Mouse (Mus musculus) heart, postnatal 36 days (tissue): ENCODE data around the gene Gpbar1. TPM values are rescaled to one million over a fixed set of nuclear protein-coding genes. Genes with fewer than 3 reads are reported as not detected.

Source experiments
- DNase-seq, 2 experiments: peaks; one replicate each; pipeline ENCODE4 v3.0.0; 2021 to 2022
- intact Hi-C: fragments of 180-260 bp; cut with DNase I; formaldehyde crosslinking; loops from one replicate; pipeline ENCODE4 v1.15.1; 2025
- total RNA-seq, 2 experiments: library from RNA; stranded (reverse); gene quantifications; 2 replicates each; pipeline ENCODE4 v1.2.3; 2021

The Gpbar1 gene
- total RNA-seq = not detected

DNA sequence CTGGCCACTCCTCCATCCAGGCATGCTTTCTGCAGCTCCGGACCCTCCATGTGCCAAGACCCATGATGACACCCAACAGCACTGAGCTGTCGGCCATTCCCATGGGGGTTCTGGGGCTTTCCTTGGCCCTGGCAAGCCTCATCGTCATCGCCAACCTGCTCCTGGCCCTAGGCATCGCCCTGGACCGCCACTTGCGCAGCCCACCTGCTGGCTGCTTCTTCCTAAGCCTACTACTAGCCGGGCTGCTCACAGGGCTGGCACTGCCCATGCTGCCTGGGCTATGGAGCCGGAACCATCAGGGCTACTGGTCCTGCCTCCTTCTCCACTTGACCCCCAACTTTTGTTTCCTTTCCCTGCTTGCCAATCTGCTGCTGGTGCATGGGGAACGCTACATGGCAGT, at the start of gene Gpbar1:
TSS of gene Gpbar1 (plus strand) at position 13 of the 400 bp plus-strand sequence.
- intact Hi-C loops = no loop called here
- DNase-seq = no peak

DNA sequence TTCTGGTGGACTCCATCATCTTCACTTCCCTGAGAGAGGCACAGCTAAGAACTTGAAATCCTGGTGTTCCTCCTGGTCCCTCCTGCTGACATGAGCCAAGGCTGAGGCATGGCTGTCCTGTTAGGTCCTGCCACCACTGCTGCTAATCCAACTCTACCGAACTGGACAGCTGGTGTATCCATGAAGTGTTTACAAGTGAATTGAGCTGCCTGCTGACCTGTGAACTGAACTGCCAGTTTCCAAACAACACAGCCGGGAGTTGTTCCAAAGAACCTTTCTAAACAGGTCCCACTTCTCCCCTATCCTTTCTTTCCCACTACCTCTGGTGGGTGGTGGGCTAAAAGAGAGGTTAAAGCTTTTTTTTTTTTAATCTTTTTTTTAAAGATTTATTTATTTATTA, 48.4 kb upstream of the Gpbar1 start:
- DNase-seq = no peak
- intact Hi-C loops = no loop called here

DNA sequence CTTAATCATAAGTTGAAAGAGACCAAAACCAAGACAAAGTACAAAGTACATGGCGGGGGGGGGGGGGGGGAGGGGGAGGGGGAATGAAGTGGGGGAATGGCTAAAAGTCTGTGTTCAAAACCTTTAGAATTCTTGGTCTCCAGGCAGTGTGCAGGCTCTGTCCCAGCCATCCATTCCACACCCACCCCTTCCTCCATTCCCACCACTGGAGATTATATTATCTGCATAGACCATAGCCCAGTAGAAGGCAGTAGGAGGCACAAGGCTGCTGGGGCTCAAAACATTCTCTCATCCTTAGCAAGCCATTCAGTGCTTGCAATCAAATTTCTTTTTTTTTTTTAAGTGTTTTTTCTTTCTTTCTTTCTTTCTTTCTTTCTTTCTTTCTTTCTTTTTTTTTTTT, 47.4 kb upstream of the Gpbar1 start:
- DNase-seq = no peak
- intact Hi-C loops = no loop called here

DNA sequence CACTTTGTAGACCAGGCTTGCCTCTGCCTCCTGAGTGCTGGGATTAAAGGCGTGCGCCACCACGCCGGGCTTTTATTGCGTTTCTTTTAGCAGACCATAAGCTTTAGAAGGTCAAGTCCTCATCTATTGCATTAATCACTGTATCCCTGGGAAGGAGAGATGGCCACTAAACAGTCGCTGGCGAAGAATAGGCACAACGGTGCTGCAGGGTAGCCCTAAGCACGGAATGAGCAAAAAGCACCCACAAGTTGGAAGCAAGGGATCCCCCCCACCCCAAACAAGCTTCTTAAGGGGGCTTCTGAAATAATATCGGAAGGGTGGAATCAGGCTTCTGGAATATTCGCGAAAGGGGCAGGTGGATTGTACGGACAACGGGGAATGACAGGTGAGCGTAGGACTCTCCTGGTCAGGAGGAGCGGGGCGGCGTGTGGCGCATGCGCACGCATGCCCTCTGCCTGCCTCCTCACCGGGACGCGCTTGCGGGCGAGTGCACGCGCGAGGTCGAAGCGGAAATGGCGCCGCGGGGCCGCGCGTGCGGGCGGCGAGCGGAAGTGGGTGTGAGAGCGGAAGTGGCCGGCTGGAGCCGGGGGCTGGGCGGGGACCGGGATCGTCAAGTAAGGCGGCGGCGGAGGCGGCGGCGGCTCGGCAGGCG, 42.3 kb upstream of the Gpbar1 start, which contains the start of gene Arpc2:
TSS of gene Arpc2 (plus strand) at position 147 of the 652 bp plus-strand sequence.
- DNase-seq = peak; percentile 98 to 99
- intact Hi-C loops = loop anchor here (2.0 kb wide), 1 partner anchor 49 kb away; the partner anchor contains the start of genes Aamp and Pnkd

DNA sequence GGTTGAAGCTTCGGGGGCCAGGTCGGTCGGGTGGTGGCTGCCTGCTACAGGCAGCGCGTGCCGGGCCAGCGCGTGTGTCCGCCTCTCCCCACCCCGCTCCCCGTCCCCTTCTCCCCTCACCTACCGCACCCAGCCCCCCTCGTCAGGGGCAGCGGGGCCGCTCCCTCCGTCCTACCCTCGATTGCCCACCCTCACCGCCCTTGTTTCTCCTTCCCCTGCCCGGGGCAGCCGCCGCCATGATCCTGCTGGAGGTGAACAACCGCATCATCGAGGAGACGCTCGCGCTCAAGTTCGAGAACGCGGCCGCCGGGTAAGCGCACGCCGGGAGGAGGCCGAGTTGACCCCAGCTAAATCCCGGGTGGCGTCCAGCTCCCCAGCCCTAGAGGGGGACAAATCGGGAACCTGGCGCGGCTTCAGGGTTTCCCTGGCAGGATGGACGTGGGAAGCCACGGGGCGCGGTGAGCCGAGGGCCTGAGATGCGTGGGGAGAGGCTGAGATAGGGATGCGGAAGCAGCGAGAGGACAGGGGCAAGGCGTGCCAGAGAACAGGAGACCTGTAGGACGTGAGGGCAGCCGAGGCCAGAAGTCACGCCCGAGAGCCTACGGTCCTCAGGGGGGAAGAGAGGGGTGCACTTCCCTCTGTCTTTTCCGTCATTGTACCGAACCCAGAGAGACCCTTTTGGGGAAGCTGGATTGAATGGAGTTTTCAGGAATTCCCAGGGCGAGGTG, 41.6 kb upstream of the Gpbar1 start:
- peak in 1 of 2 experiments; percentile 49 for DNase-seq
- intact Hi-C loops = loop anchor here (1.0 to 2.0 kb wide), 2 partner anchors 13 to 48 kb away; partner anchors contain the start of genes Aamp and Pnkd

DNA sequence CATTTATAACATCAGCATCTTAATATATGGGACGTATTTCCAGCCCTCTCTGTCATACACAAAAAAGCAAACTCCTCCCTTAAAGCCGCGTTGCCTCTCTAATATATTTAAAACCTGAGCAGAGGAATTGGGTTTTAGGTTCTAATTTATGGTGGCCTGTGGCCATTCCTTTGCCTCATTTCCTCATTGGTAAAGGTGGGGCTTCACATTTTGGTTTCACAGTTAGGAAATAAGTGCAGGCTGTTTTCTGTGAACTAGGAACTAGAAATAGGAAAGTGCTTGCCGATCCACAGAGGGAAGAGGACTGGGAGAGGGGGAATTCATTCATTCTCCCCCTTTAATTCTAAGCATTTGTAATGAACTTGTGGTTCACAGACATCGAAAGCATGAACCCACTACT, 40.7 kb upstream of the Gpbar1 start:
- intact Hi-C loops = loop anchor here (1.0 to 2.0 kb wide), 2 partner anchors 12 to 47 kb away; partner anchors contain the start of genes Aamp and Pnkd
- no peak for DNase-seq

DNA sequence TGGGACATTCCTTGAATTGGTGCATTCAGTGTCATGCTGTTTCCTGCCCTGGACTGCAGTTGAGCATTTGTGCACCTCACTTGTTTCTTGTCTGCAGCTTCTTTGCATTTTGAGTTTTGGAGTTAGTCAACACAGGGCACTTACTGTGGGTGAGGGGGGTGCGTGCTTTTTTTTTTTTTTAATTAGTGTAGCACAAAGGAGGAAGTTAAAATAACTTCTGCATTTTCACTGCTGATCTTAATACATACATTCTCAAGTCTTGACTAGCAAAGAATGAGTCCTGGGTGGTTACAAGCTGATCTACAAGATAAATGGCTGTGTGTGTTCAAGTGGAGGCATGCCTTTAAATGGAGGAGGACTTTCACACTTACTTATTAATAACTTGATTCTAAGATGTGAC, 40.2 kb upstream of the Gpbar1 start:
- intact Hi-C loops = no loop called here
- no peak for DNase-seq

- DNase-seq = no peak
- intact Hi-C loops = no loop called here
These were observed 39.2 kb upstream of the Gpbar1 start for GRCm38 (mm10) chr1:74239162-74239561.

GRCm38 (mm10) chr1:74239618-74240017, 38.7 kb upstream of the Gpbar1 start:
- intact Hi-C loops = no loop called here
- peak; percentile 23 to 32 for DNase-seq

GRCm38 (mm10) chr1:74240311-74240710, 38.0 kb upstream of the Gpbar1 start:
- intact Hi-C loops = no loop called here
- peak in 1 of 2 experiments; percentile 37 for DNase-seq

- intact Hi-C loops = no loop called here
These were observed 37.5 kb upstream of the Gpbar1 start for GRCm38 (mm10) chr1:74240832-74241231.

GRCm38 (mm10) chr1:74245525-74245924, 32.8 kb upstream of the Gpbar1 start:
- DNase-seq = no peak
- intact Hi-C loops = no loop called here

More at GRCm38 (mm10) chr1:74240832-74241231, 37.5 kb upstream of the Gpbar1 start:
- no peak for DNase-seq

- intact Hi-C loops = loop anchor here (1.0 kb wide), 1 partner anchor 11 kb away; no protein-coding TSS in a partner anchor
- peak; percentile 34 to 47 for DNase-seq
These were observed 29.6 kb upstream of the Gpbar1 start for GRCm38 (mm10) chr1:74248799-74249198.

- intact Hi-C loops = loop anchor here (1.0 kb wide), 1 partner anchor 12 kb away; no protein-coding TSS in a partner anchor
- DNase-seq = peak in 1 of 2 experiments; percentile 28
These were observed 28.9 kb upstream of the Gpbar1 start for GRCm38 (mm10) chr1:74249331-74249980.

- intact Hi-C loops = no loop called here
- DNase-seq = no peak
These were observed 28.3 kb upstream of the Gpbar1 start for GRCm38 (mm10) chr1:74250096-74250495.

- intact Hi-C loops = loop anchor here (5.0 kb wide), 1 partner anchor 49 kb away; no protein-coding TSS in a partner anchor
- DNase-seq = no peak
These were observed 22.5 kb upstream of the Gpbar1 start for GRCm38 (mm10) chr1:74255704-74256345.

GRCm38 (mm10) chr1:74256782-74257181, 21.6 kb upstream of the Gpbar1 start:
- intact Hi-C loops = loop anchor here (5.0 kb wide), 1 partner anchor 49 kb away; no protein-coding TSS in a partner anchor
- DNase-seq = no peak

DNA sequence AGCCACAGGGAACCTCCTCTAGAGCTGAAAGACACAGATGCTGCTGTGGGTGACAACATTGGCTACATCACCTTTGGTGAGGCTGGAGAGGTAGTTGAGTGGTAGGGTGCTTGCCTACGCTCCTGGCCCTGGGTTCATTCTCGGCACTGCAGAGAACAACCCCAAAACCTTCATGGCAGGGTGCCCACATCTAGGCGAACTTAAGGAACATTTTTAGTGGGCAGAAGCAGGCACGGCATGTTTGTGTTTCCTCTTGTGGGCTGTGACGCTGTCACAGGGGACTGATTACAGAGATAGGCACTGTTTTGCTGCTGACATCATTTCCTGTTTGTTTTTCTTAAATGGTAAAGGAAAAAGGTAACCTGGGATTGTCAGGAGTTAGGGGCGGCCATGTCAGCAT, 15.8 kb upstream of the Gpbar1 start:
- no peak for DNase-seq
- intact Hi-C loops = no loop called here

DNA sequence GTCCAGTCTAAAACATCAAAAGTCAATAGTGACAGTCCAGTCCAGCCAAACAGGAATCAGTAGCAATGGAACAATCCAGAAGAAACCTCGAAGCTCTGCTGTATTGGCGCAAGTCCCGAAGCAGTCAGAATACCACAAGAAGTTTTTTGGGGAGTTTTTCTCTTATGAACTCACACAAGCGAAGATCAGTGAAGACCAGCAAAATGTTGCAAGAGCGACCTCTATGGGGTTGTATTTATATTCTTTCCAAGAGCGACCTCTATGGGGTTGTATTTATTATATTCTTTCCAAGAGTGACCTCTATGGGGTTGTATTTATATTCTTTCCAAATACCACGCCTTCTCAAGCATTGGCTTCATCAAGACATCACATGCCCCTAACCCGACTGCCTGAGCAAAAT, 9.6 kb upstream of the Gpbar1 start:
- intact Hi-C loops = no loop called here

GRCm38 (mm10) chr1:74271659-74272058, 6.7 kb upstream of the Gpbar1 start:
- intact Hi-C loops = no loop called here

More for the DNA sequence above, 9.6 kb upstream of the Gpbar1 start:
- no peak for DNase-seq

More at GRCm38 (mm10) chr1:74271659-74272058, 6.7 kb upstream of the Gpbar1 start:
- no peak for DNase-seq
